Mouse (Mus musculus) midbrain, embryonic 11.5 days (tissue): ENCODE data around the gene Mbd6. TPM values are rescaled to one million over a fixed set of nuclear protein-coding genes. Genes with fewer than 3 reads are reported as not detected.

Source experiments
- ATAC-seq: fragments of 200-750 bp; cut with Nextera tagmentation; 2 replicates; pipeline ENCODE4 v1.8.0; 2017; ENCODE audit warnings: moderate TSS enrichment, moderate library complexity; ENCODE audit not compliant: low FRiP score
- DNase-seq: peaks from one replicate; pipeline ENCODE4 v3.0.0; 2015; ENCODE audit warnings: low spot score; ENCODE audit errors: missing footprints
- H3K27ac ChIP-seq: fragments of 300-500 bp; sonication (generic); 2 replicates; pipeline ENCODE4 v1.5.1; 2014; ENCODE audit warnings: low read depth, low read length
- H3K27me3 ChIP-seq: fragments of 300-500 bp; sonication (generic); 2 replicates; pipeline ENCODE4 v1.6.1; 2014; ENCODE audit warnings: mild to moderate bottlenecking, low read length, moderate library complexity, mixed read lengths; ENCODE audit not compliant: control insufficient read depth, insufficient read depth
- H3K36me3 ChIP-seq: fragments of 300-500 bp; sonication (generic); 2 replicates; pipeline ENCODE4 v1.6.1; 2014; ENCODE audit warnings: mild to moderate bottlenecking, low read length, moderate library complexity, mixed read lengths; ENCODE audit not compliant: control insufficient read depth, insufficient read depth
- H3K4me1 ChIP-seq: fragments of 300-500 bp; sonication (generic); 2 replicates; pipeline ENCODE4 v1.6.1; 2014; ENCODE audit warnings: low read length; ENCODE audit not compliant: control insufficient read depth, insufficient read depth
- H3K4me2 ChIP-seq: fragments of 300-500 bp; sonication (generic); 2 replicates; pipeline ENCODE4 v1.6.1; 2014; ENCODE audit warnings: mild to moderate bottlenecking, moderate library complexity
- H3K4me3 ChIP-seq: fragments of 300-500 bp; sonication (generic); 2 replicates; pipeline ENCODE4 v1.5.1; 2014; ENCODE audit warnings: low read depth, low read length
- H3K9ac ChIP-seq: fragments of 300-500 bp; sonication (generic); 2 replicates; pipeline ENCODE4 v1.6.1; 2014; ENCODE audit warnings: low read length
- H3K9me3 ChIP-seq: fragments of 300-500 bp; sonication (generic); 2 replicates; pipeline ENCODE4 v1.6.1; 2016; ENCODE audit warnings: low read length; ENCODE audit not compliant: control insufficient read depth
- WGBS: fragments of 180-500 bp; shearing (Covaris S2); extraction: QIAGEN DNeasy Blood & Tissue Kit; methylation state at CpG from one replicate; pipeline ENCODE4 v1.1.7; 2014; 5-methylcytosine and 5-hydroxymethylcytosine counted together
- polyA plus RNA-seq: library from polyadenylated mRNA; unstranded; fragments of >200 nt; fragmentation: Nextera tagmentation; extraction: Ambion mirVana; gene quantifications from 2 replicates; pipeline ENCODE4 v1.2.1, GENCODE M21; 2014

Mbd6 gene
- polyA plus RNA-seq: 12.3 and 16.3 TPM in 2 replicates

DNA sequence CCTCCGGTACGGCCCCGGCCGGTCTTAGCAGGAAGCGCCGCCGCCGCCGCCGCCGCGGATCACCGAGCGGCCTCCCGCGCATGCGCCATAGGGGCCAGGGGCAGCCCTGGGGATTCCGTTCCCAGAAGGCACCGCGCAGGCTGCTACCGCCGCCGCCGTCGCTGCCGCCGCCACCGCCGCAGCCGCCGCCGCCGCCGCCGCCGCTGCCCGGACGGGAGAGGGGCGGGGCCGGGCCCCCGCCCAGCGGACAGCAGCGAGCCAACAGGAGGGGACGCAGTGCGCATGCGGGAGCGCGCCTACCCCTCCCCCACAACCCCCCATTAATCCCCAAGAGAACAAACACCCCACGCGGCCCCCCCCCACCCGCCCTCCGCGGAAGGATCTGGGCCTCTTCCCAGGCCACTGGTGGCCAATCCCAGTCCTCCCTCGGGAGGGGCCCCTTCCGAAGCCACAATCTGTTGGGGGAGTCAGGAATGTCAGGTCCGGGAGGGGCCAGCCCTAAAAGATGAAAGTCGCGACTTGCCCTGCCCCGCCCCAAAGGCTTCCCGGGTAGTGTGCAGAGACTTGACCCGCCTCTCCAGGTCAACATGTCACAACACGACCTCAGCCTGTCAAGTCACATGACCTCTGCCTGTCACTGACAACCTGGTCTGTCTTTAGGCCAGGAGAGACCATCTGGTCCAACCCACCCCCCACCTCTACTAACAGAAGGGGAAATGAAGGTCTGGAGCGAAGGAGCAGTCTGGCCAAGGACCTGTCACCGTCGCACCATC is at the start of gene Mbd6:
TSS of gene Mbd6 (minus strand) at position 219 of the 773 bp plus-strand sequence.
- Histone ChIP-seq H3K36me3 (peaks cover 11% of the 10 kb centered on the region; the same call in 1 of the 2 replicates), H3K4me3 (peak within 1 kb of the TSS; percentile 64), H3K9me3 (no peaks in the 10 kb centered on the region), H3K9ac (peak within 1 kb of the TSS; percentile 85), H3K4me1 (peaks cover 45% of the 10 kb centered on the region), H3K4me2 (peak within 1 kb of the TSS; percentile 93), H3K27me3 (no peaks in the 10 kb centered on the region), H3K27ac (peak within 1 kb of the TSS; percentile 97)
- WGBS: 0% methylated on average over 49 of the region's 65 CpGs
- ATAC-seq (peak; percentile 31), DNase-seq (peak; percentile 99)

DNA sequence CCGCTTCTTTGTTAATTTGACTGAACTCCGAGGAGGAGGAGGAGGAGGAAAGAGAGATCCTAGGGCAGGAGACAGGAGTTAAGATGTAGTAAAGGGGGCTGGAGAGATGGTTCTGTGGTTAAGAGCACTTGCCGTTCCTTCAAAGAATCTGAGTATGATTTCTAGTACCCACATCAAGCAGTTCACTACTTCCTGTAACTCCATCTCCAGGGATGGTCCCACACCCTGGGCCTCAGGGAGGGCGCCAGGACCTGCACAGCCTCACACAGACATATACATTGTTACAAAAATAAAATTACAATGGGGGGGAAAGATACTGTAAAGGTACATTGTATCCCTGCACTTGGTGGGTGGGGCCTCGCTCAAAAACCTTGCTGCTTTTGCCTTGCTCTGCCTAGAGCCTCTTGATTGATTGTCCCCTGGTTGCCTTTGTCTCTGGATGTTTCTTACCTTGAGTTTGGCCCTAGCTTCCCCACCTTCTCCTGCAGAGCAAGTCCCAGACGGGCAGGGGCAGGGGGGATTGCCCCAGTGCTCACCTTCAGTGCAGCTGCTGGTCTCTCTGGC is 48.8 kb upstream of the Mbd6 start:
- no peak for ATAC-seq
- Histone ChIP-seq H3K4me3 (no peak overlapping the region), H3K9ac (no peak overlapping the region), H3K27me3 (no peaks in the 10 kb centered on the region; the same call in 1 of the 2 replicates), H3K27ac (no peak overlapping the region), H3K4me2 (no peak overlapping the region), H3K36me3 (no peaks in the 10 kb centered on the region), H3K9me3 (no peaks in the 10 kb centered on the region), H3K4me1 (peaks cover 27% of the 10 kb centered on the region)
- WGBS: 84% methylated on average over 6 of the region's 6 CpGs
- DNase-seq: peak; percentile 70

DNA sequence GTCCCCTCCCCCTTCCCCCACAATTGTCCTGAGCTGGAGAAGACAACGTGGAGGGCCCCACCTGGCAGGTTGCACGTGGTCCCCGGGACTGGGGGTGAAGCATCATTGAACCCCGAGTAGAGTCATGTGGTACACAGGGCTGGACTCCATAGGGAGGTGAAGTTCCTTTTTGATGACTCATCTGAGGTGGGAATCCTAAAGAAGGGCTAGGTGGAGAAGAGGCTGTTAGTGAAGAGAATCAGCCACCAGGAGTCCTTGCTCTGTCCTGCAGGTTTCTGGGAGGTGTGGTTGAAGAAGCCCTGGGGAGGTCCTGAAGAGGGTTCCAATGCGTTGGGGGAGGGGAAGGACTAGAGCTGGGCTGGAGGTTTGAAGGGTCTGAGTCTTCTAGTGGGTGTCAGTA is 48.1 kb upstream of the Mbd6 start:
- Histone ChIP-seq H3K4me2 (no peak overlapping the region), H3K27me3 (no peaks in the 10 kb centered on the region; the same call in 1 of the 2 replicates), H3K9me3 (no peaks in the 10 kb centered on the region), H3K36me3 (no peaks in the 10 kb centered on the region), H3K4me3 (no peak overlapping the region), H3K9ac (no peak overlapping the region), H3K4me1 (peaks cover 23% of the 10 kb centered on the region), H3K27ac (no peak overlapping the region)
- ATAC-seq: no peak
- DNase-seq: peak; percentile 59
- 76% methylated on average over 5 of the region's 5 CpGs for WGBS

DNA sequence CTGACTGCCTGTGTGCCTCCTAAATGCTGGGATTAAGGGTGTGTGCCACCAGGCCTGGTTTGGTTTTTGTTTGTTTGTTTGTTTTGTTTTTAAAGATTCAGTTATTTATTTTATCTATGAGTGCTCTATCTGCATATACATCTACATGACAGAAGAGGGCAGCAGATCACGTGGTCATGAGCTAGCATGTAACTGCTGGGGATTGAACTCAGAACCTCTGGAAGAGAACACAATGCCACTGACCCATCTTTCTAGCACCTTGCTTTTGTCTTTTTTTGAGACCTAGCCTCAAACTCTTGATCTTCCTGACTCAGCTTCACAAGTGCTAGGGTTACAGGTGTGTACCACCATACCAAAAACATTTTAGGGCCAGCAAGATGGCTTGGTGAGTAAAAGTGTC is 46.5 kb upstream of the Mbd6 start:
- H3K4me2 ChIP-seq: no peak overlapping the region
- H3K4me3 ChIP-seq: no peak overlapping the region
- DNase-seq (peak; percentile 65), ATAC-seq (no peak)
- no peak overlapping the region for H3K9ac ChIP-seq
- H3K9me3 ChIP-seq: no peaks in the 10 kb centered on the region
- no peak overlapping the region for H3K27ac ChIP-seq
- H3K27me3 ChIP-seq: no peaks in the 10 kb centered on the region
- 63% methylated on average over 1 of the region's 1 CpGs for whole genome bisulfite sequencing
- H3K36me3 ChIP-seq: no peaks in the 10 kb centered on the region; the same call in 1 of the 2 replicates
- H3K4me1 ChIP-seq: peaks cover 8% of the 10 kb centered on the region

GRCm38 (mm10) chr10:127333152-127333551 is 44.3 kb upstream of the Mbd6 start:
- Histone ChIP-seq H3K4me3 (no peak overlapping the region), H3K27ac (no peak overlapping the region), H3K4me2 (no peak overlapping the region), H3K36me3 (no peaks in the 10 kb centered on the region; the same call in 1 of the 2 replicates), H3K4me1 (0 out of 2 replicates have a peak, but pooled peaks cover 2% of the 10 kb centered on the region), H3K9ac (no peak overlapping the region), H3K9me3 (no peaks in the 10 kb centered on the region), H3K27me3 (peaks cover 12% of the 10 kb centered on the region)
- peak; percentile 85 for DNase-seq
- WGBS: 69% methylated on average over 5 of the region's 5 CpGs
- no peak for ATAC-seq

GRCm38 (mm10) chr10:127332211-127332874 is 43.5 kb upstream of the Mbd6 start:
- ATAC-seq: peak; percentile 57
- 27% methylated on average over 30 of the region's 31 CpGs for WGBS
- H3K4me1 ChIP-seq: 0 out of 2 replicates have a peak, but pooled peaks cover 2% of the 10 kb centered on the region
- H3K27ac ChIP-seq: no peak overlapping the region
- no peaks in the 10 kb centered on the region; the same call in 1 of the 2 replicates for H3K36me3 ChIP-seq
- H3K9ac ChIP-seq: no peak overlapping the region; the same call in 1 of the 2 replicates
- peak; percentile 87 for DNase-seq
- H3K4me3 ChIP-seq: peak overlapping the region; percentile 15; the same call in 1 of the 2 replicates
- H3K9me3 ChIP-seq: no peaks in the 10 kb centered on the region
- H3K27me3 ChIP-seq: peaks cover 20% of the 10 kb centered on the region
- H3K4me2 ChIP-seq: peak overlapping the region; percentile 39

GRCm38 (mm10) chr10:127330212-127330611 is 41.4 kb upstream of the Mbd6 start:
- Histone ChIP-seq H3K27ac (no peak overlapping the region), H3K4me3 (no peak overlapping the region), H3K27me3 (peaks cover 42% of the 10 kb centered on the region), H3K9ac (no peak overlapping the region), H3K36me3 (no peaks in the 10 kb centered on the region; the same call in 1 of the 2 replicates), H3K4me2 (no peak overlapping the region), H3K4me1 (peaks cover 12% of the 10 kb centered on the region), H3K9me3 (no peaks in the 10 kb centered on the region)
- ATAC-seq: no peak
- WGBS: 84% methylated on average over 7 of the region's 7 CpGs
- peak; percentile 21 for DNase-seq

DNA sequence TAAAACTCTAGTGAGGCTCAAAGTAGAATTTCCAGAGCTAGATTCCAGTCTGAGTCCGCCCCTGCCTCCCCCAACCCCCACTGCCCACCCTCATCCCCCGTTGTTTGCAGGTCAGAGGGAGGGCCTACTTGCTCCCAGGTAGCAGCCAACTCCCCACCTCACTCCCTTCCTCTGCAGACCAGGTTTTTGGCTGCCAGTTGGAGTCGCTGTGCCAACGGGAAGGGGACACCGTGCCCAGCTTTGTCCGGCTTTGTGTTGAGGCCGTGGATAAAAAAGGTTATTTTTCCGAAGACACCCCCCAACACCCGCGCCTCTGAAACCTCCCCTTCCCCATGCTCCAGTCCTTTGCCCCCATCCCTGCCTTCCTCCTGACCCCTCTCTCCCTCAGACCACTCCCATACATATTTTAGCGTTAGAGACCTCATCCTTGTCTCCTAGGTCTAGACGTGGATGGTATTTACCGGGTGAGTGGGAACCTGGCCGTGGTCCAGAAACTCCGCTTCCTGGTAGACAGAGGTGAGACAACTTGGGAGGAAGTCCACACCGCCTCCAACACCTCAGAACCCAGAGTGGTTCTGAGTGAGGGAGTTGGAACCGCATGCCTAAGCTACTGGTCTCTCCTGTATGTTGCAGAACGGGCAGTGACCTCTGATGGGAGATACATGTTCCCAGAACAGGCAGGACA is 38.8 kb upstream of the Mbd6 start:
- Histone ChIP-seq H3K27me3 (peaks cover 52% of the 10 kb centered on the region), H3K27ac (no peak overlapping the region), H3K9me3 (no peaks in the 10 kb centered on the region), H3K4me1 (peaks cover 12% of the 10 kb centered on the region), H3K4me3 (no peak overlapping the region), H3K36me3 (no peaks in the 10 kb centered on the region; the same call in 1 of the 2 replicates), H3K4me2 (no peak overlapping the region), H3K9ac (no peak overlapping the region)
- ATAC-seq: no peak
- 51% methylated on average over 18 of the region's 18 CpGs for WGBS
- peak; percentile 86 for DNase-seq
